Mouse (Mus musculus): ENCODE data around the gene Lrrc4b. TPM values are rescaled to one million over a fixed set of nuclear protein-coding genes. Genes with fewer than 3 reads are reported as not detected.

The Lrrc4b gene
- polyA plus RNA-seq, 1 experiment from 2014 or later, result 2.1 TPM

- peaks cover 28% of the 10 kb centered on the region for H3K27me3 ChIP-seq (ENCODE audit: poor library complexity, severe bottlenecking)
- 38% methylated on average over 5 of the region's 5 CpGs for WGBS
- H3K4me1 ChIP-seq, result peaks cover 10% of the 10 kb centered on the region
- H3K27ac ChIP-seq, result no peak overlapping the region
- H3K4me3 ChIP-seq, result no peak overlapping the region
- peak; percentile 82 for DNase-seq (ENCODE audit: extremely low spot score, low spot score)
- H3K36me3 ChIP-seq (replicated peaks), result peaks cover 18% of the 10 kb centered on the region
- no peaks in the 10 kb centered on the region for H3K9me3 ChIP-seq
These were observed 56.2 kb downstream of the Lrrc4b start for GRCm38 (mm10) chr7:44484841-44485571.

GRCm38 (mm10) chr7:44485572-44486195, 56.9 kb downstream of the Lrrc4b start:
- DNase-seq (ENCODE audit: extremely low spot score, low spot score), result no peak
- H3K4me1 ChIP-seq, result peaks cover 10% of the 10 kb centered on the region
- H3K4me3 ChIP-seq, result no peak overlapping the region
- no peaks in the 10 kb centered on the region for H3K9me3 ChIP-seq
- WGBS, result 81% methylated on average over 7 of the region's 7 CpGs
- H3K36me3 ChIP-seq (replicated peaks), result peaks cover 24% of the 10 kb centered on the region
- no peak overlapping the region for H3K27ac ChIP-seq
- H3K27me3 ChIP-seq (ENCODE audit: poor library complexity, severe bottlenecking), result peaks cover 22% of the 10 kb centered on the region

GRCm38 (mm10) chr7:44486927-44487575, 58.2 kb downstream of the Lrrc4b start:
- no peak for DNase-seq (ENCODE audit: extremely low spot score, low spot score)
- Histone ChIP-seq H3K27ac (peak overlapping the region; percentile 41; the same call in 1 of the 2 replicates), H3K36me3 (replicated peaks) (peaks cover 38% of the 10 kb centered on the region), H3K4me3 (no peak overlapping the region), H3K27me3 (ENCODE audit: poor library complexity, severe bottlenecking) (peaks cover 11% of the 10 kb centered on the region), H3K4me1 (peaks cover 10% of the 10 kb centered on the region), H3K9me3 (no peaks in the 10 kb centered on the region)
- WGBS, result 67% methylated on average over 13 of the region's 13 CpGs

- 92% methylated on average over 7 of the region's 7 CpGs for WGBS
- DNase-seq (ENCODE audit: extremely low spot score, low spot score), result no peak
- Histone ChIP-seq H3K4me1 (peaks cover 10% of the 10 kb centered on the region), H3K9me3 (no peaks in the 10 kb centered on the region), H3K27me3 (ENCODE audit: poor library complexity, severe bottlenecking) (0 out of 2 replicates have a peak, but pooled peaks cover 3% of the 10 kb centered on the region), H3K36me3 (replicated peaks) (peaks cover 47% of the 10 kb centered on the region), H3K27ac (no peak overlapping the region), H3K4me3 (no peak overlapping the region)
These were observed 59.1 kb downstream of the Lrrc4b start for GRCm38 (mm10) chr7:44487936-44488335.

GRCm38 (mm10) chr7:44488545-44488944, 59.7 kb downstream of the Lrrc4b start:
- Histone ChIP-seq H3K27me3 (ENCODE audit: poor library complexity, severe bottlenecking) (no peaks in the 10 kb centered on the region), H3K4me1 (peaks cover 10% of the 10 kb centered on the region), H3K36me3 (replicated peaks) (peaks cover 53% of the 10 kb centered on the region), H3K27ac (no peak overlapping the region), H3K4me3 (no peak overlapping the region), H3K9me3 (no peaks in the 10 kb centered on the region)
- DNase-seq (ENCODE audit: extremely low spot score, low spot score), result no peak
- WGBS, result 93% methylated on average over 8 of the region's 8 CpGs

- no peak for DNase-seq (ENCODE audit: extremely low spot score, low spot score)
- Histone ChIP-seq H3K9me3 (no peaks in the 10 kb centered on the region), H3K27ac (no peak overlapping the region), H3K4me1 (peaks cover 18% of the 10 kb centered on the region), H3K4me3 (no peak overlapping the region), H3K27me3 (ENCODE audit: poor library complexity, severe bottlenecking) (no peaks in the 10 kb centered on the region), H3K36me3 (replicated peaks) (peaks cover 66% of the 10 kb centered on the region)
- WGBS, result 95% methylated on average over 4 of the region's 4 CpGs
These were observed 61.5 kb downstream of the Lrrc4b start for GRCm38 (mm10) chr7:44490281-44490680.

GRCm38 (mm10) chr7:44491391-44491790, 62.6 kb downstream of the Lrrc4b start:
- 96% methylated on average over 5 of the region's 5 CpGs for WGBS
- peaks cover 66% of the 10 kb centered on the region for H3K36me3 ChIP-seq (replicated peaks)
- no peak for DNase-seq (ENCODE audit: extremely low spot score, low spot score)
- H3K4me3 ChIP-seq, result no peak overlapping the region
- H3K9me3 ChIP-seq, result no peaks in the 10 kb centered on the region
- no peaks in the 10 kb centered on the region for H3K27me3 ChIP-seq (ENCODE audit: poor library complexity, severe bottlenecking)
- H3K27ac ChIP-seq, result no peak overlapping the region
- peaks cover 24% of the 10 kb centered on the region for H3K4me1 ChIP-seq

GRCm38 (mm10) chr7:44492166-44492826, 63.5 kb downstream of the Lrrc4b start:
- Histone ChIP-seq H3K27me3 (ENCODE audit: poor library complexity, severe bottlenecking) (no peaks in the 10 kb centered on the region), H3K4me3 (no peak overlapping the region), H3K27ac (no peak overlapping the region), H3K4me1 (peaks cover 22% of the 10 kb centered on the region), H3K36me3 (replicated peaks) (peaks cover 66% of the 10 kb centered on the region), H3K9me3 (no peaks in the 10 kb centered on the region)
- WGBS, result 92% methylated on average over 21 of the region's 21 CpGs
- DNase-seq (ENCODE audit: extremely low spot score, low spot score), result no peak

- Histone ChIP-seq H3K9me3 (no peaks in the 10 kb centered on the region), H3K27me3 (ENCODE audit: poor library complexity, severe bottlenecking) (peaks cover 9% of the 10 kb centered on the region; the same call in 1 of the 2 replicates), H3K4me3 (peak overlapping the region; percentile 76; the same call in 1 of the 2 replicates), H3K27ac (no peak overlapping the region), H3K36me3 (replicated peaks) (peaks cover 55% of the 10 kb centered on the region), H3K4me1 (peaks cover 26% of the 10 kb centered on the region)
- DNase-seq (ENCODE audit: extremely low spot score, low spot score), result no peak
- WGBS, result 96% methylated on average over 12 of the region's 12 CpGs
These were observed 65.9 kb downstream of the Lrrc4b start for GRCm38 (mm10) chr7:44494681-44495080.

- WGBS, result 89% methylated on average over 7 of the region's 7 CpGs
- no peak for DNase-seq (ENCODE audit: extremely low spot score, low spot score)
- H3K36me3 ChIP-seq (replicated peaks), result peaks cover 51% of the 10 kb centered on the region
- H3K27ac ChIP-seq, result peak overlapping the region; percentile 98
- H3K27me3 ChIP-seq (ENCODE audit: poor library complexity, severe bottlenecking), result peaks cover 12% of the 10 kb centered on the region; the same call in 1 of the 2 replicates
- peaks cover 26% of the 10 kb centered on the region for H3K4me1 ChIP-seq
- H3K9me3 ChIP-seq, result no peaks in the 10 kb centered on the region
- peak overlapping the region; percentile 76 for H3K4me3 ChIP-seq
These were observed 66.3 kb downstream of the Lrrc4b start for GRCm38 (mm10) chr7:44495086-44495485.

GRCm38 (mm10) chr7:44495992-44496770, 67.4 kb downstream of the Lrrc4b start, which contains the start of the genes Emc10 and Fam71e1:
Gene Emc10 (minus strand): TSS chr7:44496529.
Gene Fam71e1 (plus strand): TSS chr7:44496581.
- peaks cover 40% of the 10 kb centered on the region for H3K36me3 ChIP-seq (replicated peaks)
- peak within 1 kb of the TSS; percentile 76 for H3K4me3 ChIP-seq
- H3K9me3 ChIP-seq, result no peaks in the 10 kb centered on the region
- H3K4me1 ChIP-seq, result peaks cover 26% of the 10 kb centered on the region
- peaks cover 19% of the 10 kb centered on the region; the same call in 1 of the 2 replicates for H3K27me3 ChIP-seq (ENCODE audit: poor library complexity, severe bottlenecking)
- under 1% methylated on average over 58 of the region's 58 CpGs for WGBS
- H3K27ac ChIP-seq, result peak within 1 kb of the TSS; percentile 98
- peak; percentile 99 for DNase-seq (ENCODE audit: extremely low spot score, low spot score)

GRCm38 (mm10) chr7:44496771-44497109, 67.9 kb downstream of the Lrrc4b start:
- peak overlapping the region; percentile 76 for H3K4me3 ChIP-seq

More at GRCm38 (mm10) chr7:44496771-44497109, 67.9 kb downstream of the Lrrc4b start:
- peak overlapping the region; percentile 98 for H3K27ac ChIP-seq
- H3K27me3 ChIP-seq (ENCODE audit: poor library complexity, severe bottlenecking), result peaks cover 19% of the 10 kb centered on the region; the same call in 1 of the 2 replicates
- no peaks in the 10 kb centered on the region for H3K9me3 ChIP-seq
- DNase-seq (ENCODE audit: extremely low spot score, low spot score), result no peak
- H3K4me1 ChIP-seq, result peaks cover 26% of the 10 kb centered on the region
- H3K36me3 ChIP-seq (replicated peaks), result peaks cover 35% of the 10 kb centered on the region
- WGBS, result under 1% methylated on average over 26 of the region's 26 CpGs
